Mouse (Mus musculus) right cerebral cortex, adult 18-20 months (tissue): ENCODE measurements around the gene Mettl1.

Experiments
- DNase-seq: peaks from one replicate; pipeline ENCODE4 v3.0.0; 2022; ENCODE audit warnings: mixed read lengths

Gene Mettl1

DNA sequence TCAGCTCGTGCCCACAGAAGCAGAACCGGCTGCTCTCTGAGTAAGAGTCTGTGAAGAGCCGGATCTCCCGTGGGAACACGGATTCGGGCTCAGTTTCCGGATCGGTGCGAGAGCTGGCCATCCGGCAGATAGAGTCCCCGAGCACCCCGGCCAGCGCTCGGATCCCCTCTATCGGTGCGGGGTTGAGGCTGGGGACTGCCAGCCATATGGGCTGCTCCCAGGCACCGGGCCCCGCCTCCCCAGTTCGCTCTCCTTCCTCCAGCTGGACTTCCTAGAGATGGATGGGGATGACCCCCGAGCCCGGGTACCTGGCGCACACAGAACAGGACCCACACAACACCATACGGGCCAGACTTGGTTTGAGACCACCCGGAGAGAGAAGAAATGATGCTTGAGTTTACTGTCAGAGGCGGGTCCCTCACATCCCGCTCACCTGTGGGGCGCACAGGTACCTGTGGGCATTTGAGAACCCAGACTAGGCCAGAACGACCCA, at the start of gene Mettl1, which contains the start of gene Eef1akmt3:
TSS of gene Mettl1 (plus strand) at position 141 of the 493 bp plus-strand sequence.
TSS of gene Eef1akmt3 (minus strand) at position 240 of the 493 bp plus-strand sequence.
- DNase-seq = no peak

DNA sequence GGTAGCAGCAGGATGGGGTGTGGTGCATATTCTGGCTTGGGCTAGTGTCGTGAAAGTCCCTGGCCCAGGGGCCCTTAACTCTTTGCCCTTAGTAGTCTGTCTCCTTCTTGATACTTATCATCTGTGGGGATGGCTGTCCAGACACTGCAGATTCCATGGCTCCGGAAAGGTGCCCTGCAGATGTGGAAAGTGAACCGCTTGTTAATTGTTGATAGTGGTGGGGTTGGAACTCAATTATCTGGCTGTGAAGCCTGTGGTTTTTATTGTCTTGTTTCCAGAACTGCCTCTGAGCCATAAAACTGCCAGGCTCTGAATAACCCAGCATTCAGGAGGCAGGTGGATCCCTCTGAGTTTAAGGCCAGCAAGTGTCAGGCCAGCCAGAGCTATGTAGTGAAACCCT, 49.5 kb upstream of the Mettl1 start:
- DNase-seq = no peak

DNA sequence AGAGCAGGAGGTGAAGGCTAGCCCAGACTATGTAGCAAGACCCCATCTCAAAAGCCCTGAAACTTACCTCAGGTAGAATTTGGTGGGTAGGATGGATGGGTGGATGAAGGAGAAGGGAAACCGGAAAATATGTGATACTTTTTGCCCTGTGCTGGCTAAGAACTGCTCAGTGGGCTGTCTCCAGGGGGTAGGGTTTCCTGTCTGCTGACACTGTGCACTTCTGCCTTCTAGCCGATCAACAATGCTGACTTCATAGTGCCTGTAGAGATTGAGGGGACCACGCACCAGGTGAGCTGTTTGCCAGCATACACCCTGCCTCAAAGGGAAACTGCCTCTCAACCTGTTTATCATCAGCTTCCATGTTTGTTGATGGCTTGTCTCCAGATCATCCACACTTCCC, 47.6 kb upstream of the Mettl1 start:
- no peak for DNase-seq

DNA sequence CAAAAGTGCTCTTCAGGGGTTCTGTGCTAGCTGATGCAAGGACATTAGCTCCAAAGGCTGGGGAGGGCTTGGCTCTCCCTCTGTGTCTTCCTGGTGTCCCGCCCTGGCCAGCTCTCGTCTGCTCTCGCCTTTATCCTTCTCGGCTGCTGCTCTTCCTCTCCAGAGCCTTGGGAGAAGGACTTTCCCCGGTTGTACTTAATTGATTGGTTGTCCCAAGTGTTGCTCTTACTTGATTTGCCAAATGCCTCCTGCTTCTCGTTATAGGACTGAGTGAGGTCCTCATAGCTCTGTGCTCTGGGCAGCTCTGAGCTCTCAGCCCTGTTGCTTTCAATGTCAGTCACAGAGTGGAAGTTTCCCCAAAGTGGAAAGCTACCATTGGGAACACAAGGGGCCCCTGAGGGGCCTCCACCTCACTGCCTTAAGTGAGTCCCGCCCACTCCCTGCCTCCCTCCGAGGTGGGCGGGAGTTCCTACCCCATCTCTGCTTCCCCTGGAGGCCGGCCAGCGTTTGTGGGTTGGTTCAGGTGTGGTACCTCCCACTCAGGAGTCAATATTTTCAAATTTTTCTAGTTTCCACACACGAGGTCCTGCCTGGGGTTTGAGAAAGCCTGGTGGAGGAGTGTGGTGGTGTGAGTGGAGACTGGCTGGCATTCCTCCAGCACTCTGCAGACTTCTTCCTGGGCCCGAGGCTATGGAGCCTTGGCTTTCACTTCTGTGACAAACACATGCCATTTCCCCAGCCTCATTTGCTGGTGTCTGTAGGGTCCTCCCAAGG, 43.7 kb upstream of the Mettl1 start:
- no peak for DNase-seq

DNA sequence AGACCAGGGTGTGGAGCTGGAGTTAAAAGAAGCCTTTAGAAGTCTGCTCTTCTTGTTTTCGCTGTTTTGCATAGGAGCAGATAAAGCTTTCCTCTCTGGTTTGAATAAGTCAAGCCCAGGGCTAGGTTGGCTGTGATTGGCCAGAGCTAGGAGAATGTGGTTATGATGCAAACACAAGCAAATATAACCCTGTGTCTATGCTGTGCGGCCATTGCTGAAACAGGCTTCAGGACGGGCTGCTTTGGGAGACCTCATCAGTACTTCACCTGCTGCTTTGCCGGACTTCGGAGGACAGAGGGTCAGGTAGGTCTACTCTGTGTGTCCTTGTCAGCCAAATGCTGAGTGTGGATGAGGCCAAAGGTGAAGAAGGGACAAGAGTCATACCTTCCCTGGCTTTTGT, 40.7 kb upstream of the Mettl1 start, which contains the start of gene Avil:
TSS of gene Avil (plus strand) at position 181 of the 400 bp plus-strand sequence.
- DNase-seq = no peak

DNA sequence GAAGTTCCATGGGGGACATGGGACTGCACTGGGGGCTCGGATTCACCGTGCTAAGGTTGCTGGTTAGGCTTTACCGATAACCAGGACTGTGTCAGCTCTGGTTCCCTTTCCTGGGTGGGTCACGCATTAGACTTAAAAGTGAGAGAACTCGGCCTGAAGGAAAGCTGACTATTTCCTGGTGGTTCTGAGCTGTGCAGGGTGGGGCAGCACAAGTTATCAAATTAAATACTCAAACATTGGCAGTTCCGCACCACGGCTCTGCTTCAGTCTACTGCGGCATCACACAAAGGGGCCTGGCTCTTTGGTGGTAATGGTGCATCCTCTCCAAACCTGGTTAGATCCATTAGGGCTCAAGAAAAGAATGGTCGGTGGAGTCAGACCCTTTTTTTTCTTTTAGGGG, 39.9 kb upstream of the Mettl1 start:
- no peak for DNase-seq

DNA sequence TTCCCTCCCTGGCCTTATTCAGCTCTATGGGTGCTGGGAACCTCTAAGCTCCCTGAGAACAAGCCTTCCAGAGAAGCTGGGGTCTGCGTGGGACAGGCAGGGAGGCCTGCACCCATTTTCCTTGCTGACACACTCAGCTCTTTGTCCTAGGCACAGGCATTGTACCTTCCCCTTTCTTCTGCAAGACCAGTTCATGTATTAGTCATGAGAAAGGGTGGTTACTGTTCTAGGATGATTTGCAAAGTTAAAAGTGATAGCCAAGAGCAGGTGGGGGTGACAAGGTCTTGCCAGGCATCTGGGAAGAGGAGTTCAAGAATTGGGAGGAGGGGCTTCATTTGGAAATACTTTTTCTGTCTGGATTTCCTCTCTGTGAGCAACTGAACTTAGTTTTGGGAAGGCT, 39.2 kb upstream of the Mettl1 start:
- no peak for DNase-seq

DNA sequence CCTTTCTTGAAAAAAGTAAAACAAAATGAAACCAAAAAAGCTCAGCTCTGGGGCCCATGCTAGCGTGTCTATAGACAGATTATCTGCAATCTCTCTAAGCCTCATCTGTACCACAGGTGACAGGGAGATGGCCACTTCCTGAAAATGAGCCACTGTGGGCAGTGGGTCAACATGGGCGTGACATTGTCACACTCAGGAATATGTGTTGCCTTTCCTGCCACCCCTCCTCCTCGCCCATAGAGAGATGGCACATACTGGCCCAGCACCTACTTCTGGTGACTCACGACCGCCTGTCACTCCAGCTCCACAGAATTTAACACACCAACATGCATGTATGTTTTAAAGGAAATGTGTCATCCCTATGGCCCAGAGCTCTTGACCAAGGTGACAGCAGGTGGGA, 38.4 kb upstream of the Mettl1 start:
- no peak for DNase-seq

DNA sequence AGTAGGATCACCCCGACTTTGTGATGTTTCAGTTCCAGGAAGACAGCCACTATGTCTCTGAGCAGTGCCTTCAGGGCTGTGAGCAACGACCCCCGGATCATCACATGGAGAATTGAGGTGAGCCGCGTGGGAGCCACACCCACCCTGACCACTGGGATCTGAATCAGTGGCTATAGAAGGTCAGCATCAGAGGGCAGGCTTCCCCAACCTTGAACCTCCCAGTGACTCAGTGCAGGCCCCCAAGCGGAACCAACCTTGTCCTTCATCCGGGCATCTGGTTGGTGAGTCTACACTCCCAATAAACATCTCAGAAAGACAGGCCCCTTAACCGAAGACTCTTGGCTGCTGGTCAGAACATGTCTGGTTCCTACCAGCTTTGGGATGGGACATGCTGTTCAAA, 37.9 kb upstream of the Mettl1 start:
- DNase-seq = no peak

DNA sequence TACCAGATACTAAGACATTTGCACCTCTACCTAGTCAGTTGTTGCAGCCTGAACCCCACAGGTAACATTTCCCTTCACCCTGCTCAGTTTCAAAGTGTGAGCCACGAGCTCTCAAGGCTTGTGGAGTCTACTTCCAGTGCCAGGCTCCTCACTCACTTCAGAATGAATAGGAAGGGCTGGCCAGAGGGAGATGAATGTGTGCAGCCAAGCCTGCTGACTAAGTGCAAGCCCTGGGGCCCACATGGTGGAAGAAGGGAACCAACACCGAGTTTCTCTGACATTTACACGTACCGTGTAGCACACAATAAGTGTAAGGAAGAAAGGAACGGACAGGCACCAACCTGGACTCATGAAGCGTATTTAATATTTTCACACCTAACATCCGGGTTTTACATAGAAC, 37.4 kb upstream of the Mettl1 start:
- DNase-seq = no peak

DNA sequence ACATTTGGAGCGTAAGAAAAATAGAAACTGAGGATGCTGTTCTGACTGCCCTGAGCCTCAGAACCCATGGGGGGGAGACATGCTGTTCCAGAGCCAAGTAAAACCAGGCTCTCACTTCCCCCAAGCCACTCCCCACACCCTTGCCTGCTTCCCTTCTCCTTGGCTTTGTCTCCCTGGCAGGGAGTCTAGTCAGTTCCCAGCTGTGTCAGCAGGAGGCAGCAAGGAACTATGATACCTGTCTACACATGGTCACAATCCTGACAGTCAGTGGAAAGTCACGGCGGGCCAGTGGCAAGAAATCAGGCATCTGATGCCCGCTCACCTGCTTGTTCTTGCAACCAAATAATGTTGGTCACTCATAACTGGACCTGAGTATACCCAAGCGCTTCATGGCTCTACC, 24.7 kb upstream of the Mettl1 start:
- DNase-seq = no peak

DNA sequence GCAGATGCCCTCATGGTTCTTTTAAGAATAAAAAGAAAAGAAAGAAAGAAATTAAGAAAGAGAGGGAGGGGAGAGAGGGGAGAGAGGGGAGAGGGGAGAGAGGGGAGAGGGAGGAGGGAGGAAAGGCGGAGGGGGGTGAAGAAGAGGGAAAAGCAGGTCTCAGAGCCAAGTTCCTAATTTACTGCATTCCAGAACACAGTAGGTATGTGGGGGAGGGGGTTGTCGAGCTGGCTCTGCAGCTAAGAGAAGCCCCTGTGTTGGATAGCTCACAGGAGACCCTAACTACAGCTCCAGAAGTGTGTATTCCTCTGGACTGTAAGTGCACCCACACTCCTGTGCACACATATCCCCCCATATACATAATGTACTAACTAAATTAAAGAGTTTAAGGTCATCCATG, 24.1 kb upstream of the Mettl1 start:
- DNase-seq = no peak

DNA sequence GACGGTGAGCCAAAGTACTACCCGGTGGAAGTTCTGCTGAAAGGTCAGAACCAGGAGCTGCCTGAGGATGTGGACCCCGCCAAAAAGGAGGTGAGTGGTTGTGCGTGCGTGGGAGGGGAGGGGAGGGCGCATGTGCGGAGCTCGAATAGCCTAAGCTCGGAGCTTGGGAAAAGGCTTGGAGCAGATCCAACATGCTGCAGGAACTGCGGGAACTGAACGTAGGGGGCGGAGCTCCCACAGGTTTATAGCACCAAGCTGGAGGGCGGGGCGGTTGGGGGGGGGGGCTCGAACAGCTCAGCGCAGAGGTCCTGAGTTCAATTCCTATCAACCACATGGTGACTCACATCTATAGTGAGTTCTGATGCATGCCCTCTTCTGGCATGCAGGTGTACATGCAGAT, 22.8 kb upstream of the Mettl1 start:
- DNase-seq = no peak

DNA sequence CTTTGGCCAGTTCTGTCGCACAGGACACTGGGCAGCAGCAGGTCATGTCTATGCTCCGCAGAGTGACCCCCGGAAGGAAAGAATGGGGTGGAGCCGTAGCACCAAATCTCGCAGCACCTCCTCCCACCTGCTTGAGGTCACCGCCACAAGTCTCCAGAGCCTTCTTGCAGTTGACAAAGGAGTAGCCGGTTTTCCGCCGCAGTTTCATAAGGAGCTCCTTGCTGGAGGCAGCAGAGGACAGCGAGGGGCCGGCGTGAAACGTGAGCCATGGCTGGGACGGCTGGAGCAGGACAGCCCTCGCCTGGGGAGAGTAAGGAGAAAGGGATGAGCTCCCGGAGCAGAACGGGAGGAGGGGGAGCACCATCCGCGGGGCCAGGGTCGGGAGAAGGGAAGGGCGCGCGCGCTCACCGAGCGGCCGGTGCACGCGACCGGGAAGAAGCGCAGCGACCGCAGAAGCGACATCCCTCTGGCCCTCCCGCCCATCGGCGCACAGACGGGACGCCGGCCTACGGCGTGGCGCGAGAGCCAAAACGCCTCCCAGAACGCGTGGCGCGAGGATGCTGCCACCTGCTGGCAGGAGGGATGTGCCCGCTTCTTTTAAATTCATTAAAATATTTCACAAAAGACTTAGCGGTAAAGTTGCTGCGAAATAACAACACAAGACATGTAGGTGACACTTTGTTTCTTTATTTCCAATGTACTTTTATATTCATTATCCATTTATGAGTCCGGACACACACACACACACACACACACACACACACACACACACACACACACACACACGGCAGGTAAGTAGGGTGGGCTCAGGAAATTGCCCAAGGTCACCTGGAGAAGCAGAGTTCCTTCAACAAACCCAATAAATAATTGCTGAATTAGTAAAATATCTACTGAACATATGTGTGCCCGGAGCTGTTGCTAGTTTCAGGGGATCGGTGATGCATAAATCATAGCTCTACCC, 10.6 kb upstream of the Mettl1 start, which contains the start of gene Tsfm:
TSS of gene Tsfm (minus strand) at position 505 of the 961 bp plus-strand sequence.
- peak; percentile 91 for DNase-seq

DNA sequence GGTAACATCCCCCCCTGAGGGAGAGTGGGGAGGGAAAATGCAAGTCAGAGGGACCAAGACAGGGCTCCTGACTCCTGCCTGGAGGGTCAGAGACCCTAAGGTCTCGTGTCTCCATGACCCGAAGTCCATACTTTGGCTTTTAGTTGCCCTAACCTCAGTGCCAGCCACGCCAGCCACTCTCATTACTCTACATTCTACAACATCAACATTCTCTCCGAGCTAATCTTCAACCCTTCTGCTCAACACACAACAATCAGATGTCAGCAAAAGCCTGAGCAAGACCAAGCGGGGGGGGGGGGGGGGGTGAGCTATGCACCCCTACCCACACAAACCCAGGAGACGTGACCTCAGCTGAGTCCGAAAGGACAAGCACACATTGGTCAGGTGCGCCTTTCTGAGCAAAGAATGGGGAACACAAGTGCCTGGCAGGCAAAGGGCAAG, 7.9 kb upstream of the Mettl1 start:
- DNase-seq = no peak

DNA sequence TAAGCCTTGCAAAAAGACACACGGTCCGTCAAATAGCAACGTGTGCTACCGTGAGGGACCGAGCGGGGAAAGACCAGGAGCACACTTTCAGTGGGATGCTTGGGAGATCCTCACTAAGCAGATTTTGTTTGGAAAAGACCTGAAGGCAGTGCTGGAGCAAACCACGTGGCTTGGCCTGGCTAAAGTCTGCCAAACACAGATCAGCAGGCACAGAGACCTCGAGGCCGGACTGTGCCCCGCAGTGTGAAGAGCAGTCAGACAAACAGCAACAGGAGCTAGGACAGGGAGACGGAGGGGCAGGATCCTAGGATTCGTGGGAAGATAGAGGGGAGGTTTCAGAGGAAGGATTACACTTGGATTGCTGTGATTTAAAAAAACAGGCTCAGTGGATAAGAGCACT, 4.9 kb upstream of the Mettl1 start:
- no peak for DNase-seq

DNA sequence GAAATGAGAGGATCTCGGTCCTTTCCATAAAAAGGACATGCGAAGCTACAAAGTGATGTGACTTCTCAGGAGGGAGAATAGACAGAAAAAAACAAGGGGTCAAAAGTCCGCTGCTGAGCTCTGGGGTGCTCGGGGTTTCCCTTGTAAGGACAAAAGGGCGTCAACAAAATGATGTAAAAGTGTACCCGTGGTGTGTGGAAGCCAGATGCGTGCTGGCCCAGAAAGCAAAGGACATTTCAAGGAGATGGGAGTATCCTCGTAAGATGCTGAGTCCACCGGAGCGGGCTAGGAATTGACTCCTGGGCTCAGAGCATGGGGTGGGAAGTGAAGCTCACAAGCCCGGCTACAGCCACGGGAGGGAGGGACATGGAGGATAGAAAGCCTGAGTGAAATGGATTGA, 3.6 kb upstream of the Mettl1 start:
- DNase-seq = no peak

DNA sequence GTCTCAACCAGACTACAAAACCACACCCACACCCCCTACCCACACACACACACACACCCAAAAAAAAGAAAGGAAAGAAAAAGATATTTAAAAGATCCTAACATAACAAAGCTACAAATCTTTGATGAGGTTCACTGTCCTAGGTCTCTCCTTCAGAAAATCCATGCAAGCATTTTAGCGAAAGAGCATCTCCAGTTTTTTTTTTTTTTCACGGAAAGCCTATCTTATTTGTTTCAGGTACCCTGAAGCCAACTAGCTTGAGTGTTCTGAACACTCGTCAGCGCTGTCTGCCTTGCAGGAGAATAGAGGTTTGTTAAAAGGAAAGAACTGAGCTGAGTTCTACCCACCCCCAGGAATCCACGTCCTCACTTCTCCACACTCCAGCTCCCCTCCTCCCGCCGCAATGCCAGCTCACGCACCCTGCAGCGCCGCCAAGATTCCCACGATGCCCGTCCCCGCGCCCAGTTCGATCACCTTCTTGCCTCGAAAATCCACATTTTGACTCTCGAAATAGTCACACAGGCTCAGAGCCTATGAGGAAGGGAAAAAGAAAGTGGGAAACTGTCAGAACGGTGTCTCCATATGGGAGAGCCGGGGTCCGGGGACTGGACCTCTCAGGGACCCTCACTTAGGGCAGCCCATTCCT, 522 bp upstream of the Mettl1 start:
- DNase-seq = peak; percentile 66

DNA sequence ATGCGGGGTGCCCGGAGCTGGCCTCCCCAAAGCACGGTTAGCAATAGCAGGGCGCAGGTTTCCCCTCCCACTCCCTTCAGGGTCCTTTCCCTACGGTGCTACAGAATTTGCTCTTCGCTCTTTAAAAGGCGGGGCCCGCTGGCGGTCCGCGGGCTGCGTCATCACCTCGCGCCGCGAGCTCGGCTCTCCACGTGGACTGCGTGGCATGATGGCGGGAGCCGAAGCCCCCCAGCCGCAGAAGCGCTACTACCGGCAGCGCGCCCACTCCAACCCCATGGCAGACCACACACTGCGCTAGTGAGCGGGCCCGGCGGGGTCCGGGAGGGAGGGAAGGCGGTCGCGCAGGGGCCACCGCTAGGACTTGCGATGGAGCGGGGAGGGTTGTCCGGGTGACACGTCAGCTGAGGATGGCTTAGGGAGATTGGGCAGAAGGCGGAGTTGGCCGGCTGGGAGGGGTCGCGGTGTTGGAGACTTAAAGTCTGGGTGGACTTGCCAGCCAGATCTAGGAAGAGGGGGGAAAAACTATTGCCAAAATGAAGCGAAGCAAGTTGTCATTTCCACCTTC, 642 bp downstream of the Mettl1 start:
- peak; percentile 90 for DNase-seq

DNA sequence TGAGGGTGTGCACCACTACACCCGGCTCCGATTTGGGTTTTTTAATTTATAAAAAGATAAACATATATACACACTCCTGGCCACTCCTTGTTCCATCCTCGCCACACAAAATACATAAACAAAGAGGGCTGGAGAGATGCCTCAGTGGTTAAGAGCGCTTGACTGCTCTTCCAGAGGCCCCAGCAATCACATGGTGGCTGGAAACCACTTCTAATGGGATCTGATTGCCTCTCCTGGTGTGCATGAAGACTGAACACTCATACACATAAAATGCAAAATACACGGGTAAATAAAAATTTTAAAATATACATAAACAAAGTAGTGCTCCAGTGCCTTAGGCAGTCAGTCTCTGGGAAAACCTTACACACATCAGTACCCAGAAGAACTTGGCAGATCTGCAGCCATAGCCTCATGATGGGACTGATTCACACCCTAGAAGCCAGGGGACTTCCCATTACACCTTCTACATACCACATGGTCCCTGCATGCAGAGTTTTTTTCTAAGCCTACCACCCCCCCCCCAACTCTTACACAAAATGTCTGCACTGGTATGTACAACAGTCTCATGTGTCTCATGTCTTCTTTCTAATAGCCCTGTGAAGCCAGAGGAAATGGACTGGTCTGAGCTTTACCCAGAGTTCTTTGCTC, 1.4 kb downstream of the Mettl1 start:
- DNase-seq = no peak

DNA sequence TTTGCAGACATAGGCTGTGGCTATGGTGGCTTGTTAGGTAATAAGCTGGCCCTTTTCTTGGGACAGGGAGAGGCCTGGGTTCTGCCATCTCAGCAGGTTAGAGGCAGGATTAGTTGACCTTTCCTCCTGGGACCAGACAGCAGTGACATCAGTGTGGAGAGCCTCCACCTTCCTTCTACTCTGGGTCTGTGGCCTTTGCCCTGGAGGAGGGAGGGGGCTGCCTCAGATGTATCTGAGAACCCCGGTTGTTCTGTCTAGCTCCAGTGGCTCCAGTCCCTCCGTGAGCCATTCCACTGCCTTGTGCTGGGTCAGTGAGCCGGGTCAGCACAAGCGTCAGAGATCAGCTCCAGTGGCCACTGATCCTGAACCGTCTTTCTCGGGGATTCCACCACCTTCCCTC, 2.0 kb downstream of the Mettl1 start:
- no peak for DNase-seq

DNA sequence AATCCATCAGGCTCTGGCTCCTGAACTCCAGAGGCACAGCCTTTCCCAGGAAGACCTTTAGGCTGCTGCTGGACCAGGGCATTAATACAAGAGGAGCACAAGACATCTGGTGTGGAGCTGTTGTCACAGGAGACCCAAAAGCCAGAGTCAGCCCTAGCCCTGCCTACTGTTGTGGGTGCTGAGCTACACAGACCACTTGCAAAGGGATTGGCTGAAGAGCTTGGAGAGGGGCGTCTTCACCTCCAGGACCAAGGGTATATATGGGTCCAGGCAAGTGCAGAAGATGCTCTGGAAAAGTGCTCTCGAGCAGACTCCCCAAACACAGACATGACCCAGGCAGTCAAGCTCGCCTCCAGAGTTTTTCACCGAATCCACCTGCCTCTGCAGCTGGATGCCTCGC, 6.7 kb downstream of the Mettl1 start, which contains the start of gene Cyp27b1:
TSS of gene Cyp27b1 (plus strand) at position 297 of the 400 bp plus-strand sequence.
- DNase-seq = no peak
